Mouse (Mus musculus) urinary bladder, postnatal 4 days (tissue): ENCODE data around the gene Gm10392.

Experiments
- DNase-seq, 2 experiments: peaks; one replicate each; pipeline ENCODE4 v3.0.0; 2021 to 2022; ENCODE audit warnings: low spot score in 2 of 2

Gene Gm10392

GRCm38 (mm10) chr11:77492311-77492871 is 26.6 kb downstream of the Gm10392 start:
- no peak for DNase-seq

DNA sequence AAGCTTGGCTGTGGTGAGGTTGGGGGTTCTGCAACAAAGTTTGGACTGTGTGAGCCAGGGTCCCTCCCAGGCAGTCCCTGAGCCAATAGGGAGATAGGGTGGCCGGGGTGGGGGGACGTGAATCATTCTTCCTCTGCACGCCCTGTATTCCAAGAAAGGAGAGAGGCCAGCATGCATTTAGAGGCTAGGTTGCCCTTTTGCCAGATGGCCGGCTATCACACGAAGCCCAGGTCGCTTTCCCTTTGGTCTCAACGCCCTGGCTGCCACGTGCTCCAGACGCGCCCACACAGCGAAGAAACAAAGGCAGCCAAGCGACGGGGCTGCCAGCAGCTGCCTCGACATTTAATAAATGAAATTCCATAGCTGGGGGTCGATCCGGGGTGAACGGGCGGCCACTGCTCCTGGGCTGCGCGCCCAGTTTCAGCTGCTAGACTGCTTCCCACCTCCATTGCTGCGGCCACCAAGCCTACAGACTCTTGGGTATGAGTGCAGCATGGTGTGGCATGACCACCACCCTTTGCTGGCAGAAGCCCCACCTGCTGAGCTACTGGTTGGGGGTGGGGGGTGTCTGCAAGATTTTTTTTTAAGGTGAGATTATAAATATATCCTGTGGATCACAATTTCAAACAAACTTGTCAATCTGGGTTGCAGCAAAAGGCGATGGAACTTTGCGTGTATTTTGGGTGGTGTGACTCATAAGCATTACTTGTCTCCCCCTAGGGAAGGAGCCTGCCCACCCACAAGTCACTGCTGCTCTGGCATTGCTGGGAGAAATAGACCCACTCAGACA is 27.3 kb downstream of the Gm10392 start:
- peak; percentile 74 to 78 for DNase-seq

DNA sequence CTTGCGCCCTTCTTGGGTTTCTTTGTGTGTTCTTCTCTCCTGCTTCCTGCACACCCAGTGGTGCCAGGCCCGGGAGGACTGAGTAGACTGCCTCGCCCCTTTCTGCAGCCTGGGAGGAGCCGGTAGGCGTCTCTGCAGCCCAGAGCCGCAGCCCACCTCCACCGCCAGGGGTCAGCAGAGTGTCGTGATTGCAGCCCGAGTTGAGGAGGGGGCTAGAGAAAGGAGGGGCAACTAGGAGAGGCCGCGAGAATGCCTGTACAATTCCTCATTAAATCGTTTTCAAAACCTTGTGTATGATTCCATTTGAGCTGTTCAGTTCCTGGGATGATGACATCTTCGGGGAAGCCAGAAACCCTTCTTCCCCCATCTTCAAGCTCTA is 27.9 kb downstream of the Gm10392 start:
- peak; percentile 89 to 95 for DNase-seq

DNA sequence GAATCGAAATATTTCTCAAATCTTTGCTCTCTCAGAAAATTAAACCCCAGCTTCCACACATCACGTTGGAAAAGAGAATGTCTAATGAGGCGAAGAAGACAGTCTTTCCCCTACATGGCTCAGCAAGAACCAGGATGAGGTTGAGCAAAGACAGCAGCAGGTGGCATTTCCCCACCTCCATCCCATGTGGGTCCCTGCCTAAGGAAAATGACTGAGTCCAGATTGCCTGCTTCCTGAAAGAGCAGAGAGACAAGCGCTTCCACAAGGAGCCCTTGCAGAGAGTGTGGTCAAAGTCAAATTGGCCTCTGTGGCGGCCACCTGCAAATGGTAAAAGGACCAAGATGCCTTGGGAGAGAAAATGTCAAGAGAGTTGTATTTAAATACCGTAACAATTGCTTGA is 28.5 kb downstream of the Gm10392 start:
- DNase-seq, result no peak

GRCm38 (mm10) chr11:77489591-77490235 is 29.3 kb downstream of the Gm10392 start, which contains the start of gene Ankrd13b:
TSS of gene Ankrd13b (minus strand) at chr11:77489678.
- DNase-seq, result no peak

DNA sequence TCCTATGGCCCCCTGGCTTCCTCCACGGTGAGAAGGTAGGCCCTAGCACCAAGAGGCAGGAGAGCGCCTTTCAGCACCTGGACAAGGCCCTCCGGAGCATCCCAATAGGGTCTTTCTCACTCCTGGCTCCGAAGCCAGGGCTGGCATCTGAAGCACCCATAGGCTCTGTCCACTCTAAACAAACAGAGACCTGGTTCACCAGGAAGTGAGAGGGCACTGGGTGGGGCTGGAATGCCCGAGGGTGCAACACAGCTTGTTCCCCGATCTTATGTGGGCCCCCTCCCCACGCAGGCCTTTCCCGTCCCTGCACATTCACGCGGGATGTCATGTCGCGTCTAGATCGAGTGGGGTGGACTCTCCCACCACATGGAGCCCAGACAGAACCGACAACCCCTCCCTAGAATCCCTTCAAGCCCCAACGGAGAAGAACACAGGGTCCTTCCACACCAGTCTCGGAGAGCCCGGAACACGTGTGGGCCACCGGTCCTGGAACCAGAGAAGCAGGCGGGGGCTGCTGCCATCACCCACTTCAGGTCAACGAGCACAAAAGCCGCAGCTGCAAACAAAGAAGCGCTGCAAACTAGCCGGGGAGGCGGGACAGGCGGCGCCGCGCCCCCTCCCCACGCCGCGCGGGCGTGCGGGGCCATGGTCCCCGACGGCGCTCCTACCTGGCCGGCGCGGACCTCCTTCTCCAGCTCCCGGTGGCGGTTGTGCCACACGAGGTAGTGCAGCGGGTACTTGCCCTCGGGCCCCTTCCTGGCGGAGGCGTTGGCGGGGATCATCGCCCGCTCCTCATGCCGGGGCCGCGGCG is 30.0 kb downstream of the Gm10392 start:
- DNase-seq, result no peak

- DNase-seq, result no peak
Measured at GRCm38 (mm10) chr11:77486798-77487197, 32.2 kb downstream of the Gm10392 start.

- no peak for DNase-seq
Measured at GRCm38 (mm10) chr11:77485229-77485628, 33.8 kb downstream of the Gm10392 start.

- DNase-seq, result no peak
Measured at GRCm38 (mm10) chr11:77483510-77484255, 35.3 kb downstream of the Gm10392 start.

DNA sequence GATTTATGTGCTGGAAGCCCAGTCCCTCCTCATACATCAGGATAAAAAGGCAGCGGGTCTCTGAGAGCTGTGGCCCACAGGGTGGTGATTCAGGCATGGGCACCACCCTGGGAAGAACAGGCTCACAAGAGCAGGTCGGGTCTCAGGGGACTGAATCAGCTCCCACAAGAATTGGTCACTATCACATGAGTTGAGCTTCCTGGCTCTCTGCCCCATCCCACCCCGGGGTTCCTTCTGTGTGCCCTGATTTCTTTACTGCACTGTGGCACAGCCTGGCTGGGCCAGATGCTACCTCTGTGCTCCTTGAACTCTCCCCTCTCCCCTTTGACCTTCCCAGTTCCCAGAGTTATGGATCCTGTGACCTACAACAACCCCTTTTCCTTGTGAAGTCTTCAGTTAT is 36.0 kb downstream of the Gm10392 start:
- DNase-seq, result no peak

- DNase-seq, result no peak
Measured at GRCm38 (mm10) chr11:77476895-77477294, 42.1 kb downstream of the Gm10392 start.

DNA sequence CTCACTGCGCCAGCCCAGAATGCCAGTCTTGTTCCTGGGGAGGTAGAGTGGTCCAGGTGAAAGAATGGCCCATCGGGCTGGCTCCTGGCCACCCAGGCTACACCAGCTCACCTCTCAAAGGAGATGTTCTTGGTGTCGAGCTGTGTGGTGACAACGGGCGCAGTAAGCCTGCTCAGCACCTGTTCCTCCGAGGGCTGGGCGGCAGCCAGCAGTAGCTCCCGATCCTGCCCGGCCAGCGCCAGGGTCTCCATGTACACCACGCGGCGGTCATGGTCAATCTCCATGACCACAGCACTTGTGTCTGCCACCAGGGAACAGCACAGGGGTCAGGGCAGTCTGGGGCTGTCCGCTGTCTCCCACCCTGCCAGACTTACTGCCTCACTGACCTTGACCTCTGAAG is 42.8 kb downstream of the Gm10392 start:
- no peak for DNase-seq

DNA sequence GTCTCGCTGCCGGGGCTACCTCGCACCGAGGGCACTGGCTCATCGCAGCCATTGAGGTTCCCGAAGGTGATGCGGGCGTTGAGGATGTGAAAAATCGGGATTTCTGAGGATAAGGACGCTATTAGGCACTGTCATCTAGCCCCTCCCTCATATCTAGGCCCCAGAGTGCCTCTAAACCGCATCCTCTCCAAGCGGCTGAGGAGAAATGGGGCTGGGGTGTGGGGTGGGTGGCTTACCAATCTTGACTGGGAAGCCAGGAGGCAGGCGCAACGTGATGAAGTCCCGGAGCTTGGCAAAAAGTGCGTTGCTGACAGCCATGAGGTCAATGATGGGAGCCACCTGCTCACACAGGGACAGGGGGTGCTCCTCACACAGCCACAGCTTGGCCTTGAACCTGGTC is 46.2 kb downstream of the Gm10392 start:
- DNase-seq, result no peak

- DNase-seq, result no peak
Measured at GRCm38 (mm10) chr11:77471407-77471806, 47.6 kb downstream of the Gm10392 start.

- DNase-seq, result no peak
Measured at GRCm38 (mm10) chr11:77468397-77468796, 50.6 kb downstream of the Gm10392 start.

GRCm38 (mm10) chr11:77467784-77468183 is 51.2 kb downstream of the Gm10392 start:
- peak in 1 of 2 experiments; percentile 59 for DNase-seq

DNA sequence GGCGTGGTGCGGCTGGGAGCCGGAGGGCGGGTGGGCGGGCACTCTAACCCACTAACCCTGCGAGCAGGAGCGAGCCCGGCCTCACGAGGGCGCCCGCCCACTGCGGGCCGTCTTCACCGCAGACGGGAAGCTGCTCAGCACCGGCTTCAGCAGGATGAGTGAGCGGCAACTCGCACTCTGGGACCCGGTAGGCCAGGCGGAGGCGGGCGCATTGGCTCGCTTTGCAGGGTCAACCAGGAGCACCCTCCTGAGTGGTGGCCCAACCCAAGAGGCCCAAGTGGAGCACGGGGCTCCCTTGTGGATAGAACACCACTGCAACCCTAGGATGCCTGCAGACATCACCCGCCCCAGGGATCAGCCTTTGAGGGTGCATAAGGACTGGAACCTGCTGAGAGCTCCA is 51.8 kb downstream of the Gm10392 start:
- peak in 1 of 2 experiments; percentile 68 for DNase-seq
